Mouse (Mus musculus): ENCODE measurements around the gene Arhgap9. TPM values are rescaled to one million over a fixed set of nuclear protein-coding genes. Genes with fewer than 3 reads are reported as not detected.

Gene Arhgap9
- 1 to 10 TPM; 2.0 to 2.9 TPM for total RNA-seq (2021)

DNA sequence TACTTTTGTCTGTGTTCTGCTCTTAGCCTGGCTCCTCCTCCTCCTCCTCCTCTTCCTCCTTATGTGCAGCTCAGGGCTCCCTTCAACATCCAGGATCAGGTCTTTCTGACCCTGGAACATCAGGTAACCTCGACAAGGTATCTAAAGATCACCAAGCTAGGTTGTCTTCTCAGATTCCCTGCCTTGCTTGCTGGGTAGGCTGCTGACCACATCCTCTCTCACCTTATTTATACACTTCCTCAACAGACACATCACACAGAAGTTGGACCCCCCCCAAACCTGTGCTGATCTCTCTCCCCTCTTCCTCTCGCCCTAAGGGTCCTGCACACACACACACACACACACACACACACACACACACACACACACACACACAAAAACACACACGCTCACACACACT lies at the start of gene Arhgap9:
Gene Arhgap9, plus strand, starts transcription at position 344 of the 400 bp plus-strand sequence.
- no peak for DNase-seq

GRCm38 (mm10) chr10:127272371-127272770 lies 49.4 kb upstream of the Arhgap9 start:
- no peak for DNase-seq

DNA sequence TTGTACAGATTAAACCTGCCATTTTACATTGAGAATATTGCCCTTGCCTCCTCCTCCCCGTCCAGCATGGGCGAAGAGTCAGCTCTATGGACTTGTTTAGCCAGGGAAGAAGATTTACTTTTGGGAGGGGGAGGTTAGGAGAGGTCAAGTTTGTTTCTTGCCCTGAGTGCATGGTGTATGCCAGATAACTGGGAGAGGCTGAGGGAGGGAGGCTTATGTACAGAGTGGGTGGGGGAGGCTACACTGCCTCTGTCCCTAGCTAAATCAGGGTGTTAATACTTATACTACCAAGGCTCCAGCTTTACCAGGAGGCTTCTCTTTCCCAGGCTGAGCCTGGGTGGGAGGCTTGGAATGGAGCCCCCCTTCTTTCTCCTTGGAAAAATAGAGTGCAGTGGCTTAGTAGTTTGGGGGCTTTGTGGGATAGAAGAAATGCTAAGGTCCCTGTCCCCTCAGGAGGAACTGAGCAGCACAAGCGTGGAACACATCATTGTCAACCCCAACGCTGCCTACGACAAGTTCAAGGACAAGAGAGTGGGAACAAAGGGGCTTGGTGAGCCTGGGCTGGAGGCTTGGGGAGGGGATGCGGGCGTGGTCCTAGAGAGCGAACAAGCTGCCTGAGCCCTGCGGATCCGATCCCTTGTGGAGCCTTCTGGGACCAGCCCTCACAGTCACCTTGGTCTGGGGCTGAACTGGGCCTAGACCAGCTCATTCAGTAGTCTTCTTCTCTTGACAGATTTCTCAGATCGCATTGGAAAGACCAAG lies 47.3 kb upstream of the Arhgap9 start:
- no peak for DNase-seq

DNA sequence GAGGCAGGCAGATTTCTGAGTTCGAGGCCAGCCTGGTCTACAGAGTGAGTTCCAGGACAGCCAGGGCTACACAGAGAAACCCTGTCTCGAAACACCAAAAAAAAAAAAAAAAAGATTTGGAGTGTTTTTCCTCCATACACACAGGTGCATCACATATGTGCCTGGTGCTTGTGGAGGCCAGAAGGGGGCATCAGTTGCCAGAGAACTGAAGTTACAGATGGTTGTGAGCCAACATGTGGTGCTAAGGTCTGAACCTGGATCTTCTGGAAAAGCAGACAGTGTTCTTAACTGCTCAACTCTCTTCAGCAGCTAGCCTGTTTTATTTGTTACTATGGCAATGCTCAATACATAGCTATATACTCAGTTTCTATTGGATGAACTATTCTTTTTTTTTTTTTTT lies 42.0 kb upstream of the Arhgap9 start:
- DNase-seq, result no peak

DNA sequence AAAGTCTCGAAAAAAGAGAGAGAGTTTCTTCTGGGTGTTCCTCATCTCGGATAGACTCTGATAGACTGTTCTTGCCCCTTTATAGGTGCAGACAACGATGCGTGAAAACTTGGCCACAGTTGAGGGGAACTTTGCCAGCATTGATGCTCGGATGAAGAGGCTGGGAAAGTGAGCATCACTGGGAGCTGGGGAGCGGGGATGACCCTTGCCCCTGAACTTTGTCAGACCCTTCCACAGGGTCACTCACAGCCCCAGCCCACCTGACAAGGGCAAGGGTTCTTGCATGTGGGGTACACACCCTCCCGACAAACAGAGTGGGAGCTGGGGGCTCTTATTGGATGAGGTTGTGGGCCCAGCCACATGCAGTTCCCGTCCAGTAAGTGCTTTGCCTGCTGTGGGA lies 40.4 kb upstream of the Arhgap9 start:
- no peak for DNase-seq

- DNase-seq, result no peak
These were observed 39.0 kb upstream of the Arhgap9 start for GRCm38 (mm10) chr10:127282620-127283215.

DNA sequence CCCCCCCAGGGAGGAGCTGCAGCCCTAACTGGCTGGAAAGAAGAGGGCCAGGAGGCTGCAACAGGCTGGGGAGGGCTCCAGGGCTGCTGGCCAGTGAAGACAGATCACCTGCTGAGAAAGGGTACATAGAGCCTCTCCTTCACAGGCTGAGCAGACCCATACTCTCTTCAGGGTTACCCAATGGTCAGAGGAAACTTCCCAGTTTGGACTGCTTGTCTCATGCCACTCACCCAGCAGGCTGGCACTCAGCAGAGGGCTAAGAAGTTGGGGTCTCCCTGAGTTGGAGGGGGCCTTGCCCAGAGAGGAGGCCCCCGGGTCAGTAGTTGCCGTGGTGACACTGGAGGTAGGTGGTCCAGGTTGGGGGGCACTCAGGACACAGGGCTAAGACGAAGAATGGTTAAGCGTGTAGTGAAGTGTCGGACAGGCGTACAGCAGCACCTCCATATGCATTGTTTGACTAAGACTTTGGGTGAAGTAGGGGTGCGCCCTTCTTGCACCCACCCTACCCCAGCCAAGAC lies 37.6 kb upstream of the Arhgap9 start:
- no peak for DNase-seq

GRCm38 (mm10) chr10:127284724-127285500 lies 36.9 kb upstream of the Arhgap9 start:
- no peak for DNase-seq

GRCm38 (mm10) chr10:127285644-127286043 lies 36.1 kb upstream of the Arhgap9 start:
- no peak for DNase-seq

DNA sequence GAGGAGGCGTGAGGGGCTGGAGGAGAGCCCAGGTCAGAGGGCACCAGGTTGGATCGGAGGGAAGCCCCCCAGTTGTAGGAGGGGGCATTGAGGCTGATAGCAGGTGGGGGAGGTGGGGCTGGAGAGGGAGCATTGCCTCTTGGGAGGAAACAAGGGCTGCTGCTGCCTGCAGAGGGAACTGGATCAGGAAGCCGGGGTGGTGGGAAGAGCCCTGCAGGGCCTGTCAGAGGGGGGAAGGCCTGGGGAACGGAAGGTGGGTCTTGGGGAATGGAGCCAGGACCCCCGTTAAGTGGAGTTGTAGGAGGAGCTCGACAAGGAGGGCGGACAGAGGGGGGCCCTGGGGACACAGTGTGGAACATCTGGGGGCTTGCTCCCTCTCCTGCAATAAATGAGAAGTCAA lies 35.6 kb upstream of the Arhgap9 start:
- DNase-seq, result no peak

GRCm38 (mm10) chr10:127286730-127287129 lies 35.0 kb upstream of the Arhgap9 start:
- DNase-seq, result no peak

- no peak for DNase-seq
These were observed 34.4 kb upstream of the Arhgap9 start for GRCm38 (mm10) chr10:127287271-127287935.

GRCm38 (mm10) chr10:127287936-127288293 lies 33.8 kb upstream of the Arhgap9 start:
- no peak for DNase-seq

GRCm38 (mm10) chr10:127288328-127288799 lies 33.4 kb upstream of the Arhgap9 start:
- DNase-seq, result peak; percentile 68

GRCm38 (mm10) chr10:127288800-127289572 lies 32.8 kb upstream of the Arhgap9 start, which contains the start of gene Mbd6:
Gene Mbd6 (minus strand): TSS chr10:127289018.
- peak; percentile 92 for DNase-seq

DNA sequence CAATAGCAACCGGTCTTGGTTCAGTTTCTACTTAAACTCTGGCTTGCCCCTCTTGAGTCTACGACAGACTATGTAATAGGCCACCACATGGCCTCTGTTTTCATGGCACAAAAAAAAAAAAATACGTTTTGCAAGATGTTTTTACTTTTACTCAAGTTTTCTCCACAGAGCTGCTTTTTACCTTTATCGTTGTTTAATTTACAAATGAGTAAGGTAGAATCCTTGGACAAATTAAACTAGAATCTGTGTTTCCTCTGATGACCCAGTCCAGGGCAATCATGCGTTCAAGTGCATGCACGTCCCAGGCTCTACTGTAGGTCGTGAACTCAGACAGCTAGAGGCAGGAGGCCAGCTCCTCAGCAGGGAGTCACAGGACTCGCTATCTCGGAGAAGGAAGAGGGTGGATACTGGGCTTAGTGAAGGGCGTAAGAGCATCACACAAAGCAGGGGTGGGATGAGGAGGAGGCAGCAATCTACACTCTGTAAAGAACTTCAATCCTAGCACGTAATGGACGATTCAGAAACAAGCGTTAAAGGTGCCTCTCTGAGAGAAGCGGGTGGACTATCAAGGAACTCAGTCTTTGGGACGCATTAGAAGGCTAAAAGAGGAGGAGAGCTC lies 32.1 kb upstream of the Arhgap9 start:
- DNase-seq, result peak; percentile 71

DNA sequence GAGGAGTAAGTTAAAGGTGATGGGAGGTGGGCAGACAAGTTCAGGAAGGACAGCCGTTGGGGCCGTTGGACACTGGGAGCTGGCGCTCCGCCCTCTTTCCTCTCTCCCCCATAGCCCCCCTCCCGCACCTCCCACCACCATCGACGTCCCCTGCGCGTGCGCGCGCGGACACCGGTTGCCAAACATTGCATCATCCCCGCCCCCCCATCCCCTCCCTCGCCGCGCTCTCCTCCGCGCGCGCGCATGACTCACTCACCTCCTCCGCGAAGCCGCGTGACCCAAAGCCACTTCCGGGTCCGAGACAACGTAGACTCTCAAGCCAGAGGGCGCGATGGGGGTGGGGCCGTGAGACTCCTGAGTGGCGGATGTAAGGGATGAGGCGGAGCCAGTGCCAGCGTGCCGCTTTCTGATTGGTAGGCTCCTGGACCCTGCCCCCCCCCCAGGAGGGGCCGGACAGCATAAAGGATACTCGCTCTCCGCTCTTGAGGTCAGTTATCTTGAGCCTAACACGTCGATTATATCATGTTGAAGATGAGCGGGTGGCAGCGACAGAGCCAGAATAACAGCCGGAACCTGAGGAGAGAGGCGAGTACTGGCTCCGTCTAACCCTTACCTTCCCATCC lies 31.3 kb upstream of the Arhgap9 start:
- peak; percentile 100 for DNase-seq

DNA sequence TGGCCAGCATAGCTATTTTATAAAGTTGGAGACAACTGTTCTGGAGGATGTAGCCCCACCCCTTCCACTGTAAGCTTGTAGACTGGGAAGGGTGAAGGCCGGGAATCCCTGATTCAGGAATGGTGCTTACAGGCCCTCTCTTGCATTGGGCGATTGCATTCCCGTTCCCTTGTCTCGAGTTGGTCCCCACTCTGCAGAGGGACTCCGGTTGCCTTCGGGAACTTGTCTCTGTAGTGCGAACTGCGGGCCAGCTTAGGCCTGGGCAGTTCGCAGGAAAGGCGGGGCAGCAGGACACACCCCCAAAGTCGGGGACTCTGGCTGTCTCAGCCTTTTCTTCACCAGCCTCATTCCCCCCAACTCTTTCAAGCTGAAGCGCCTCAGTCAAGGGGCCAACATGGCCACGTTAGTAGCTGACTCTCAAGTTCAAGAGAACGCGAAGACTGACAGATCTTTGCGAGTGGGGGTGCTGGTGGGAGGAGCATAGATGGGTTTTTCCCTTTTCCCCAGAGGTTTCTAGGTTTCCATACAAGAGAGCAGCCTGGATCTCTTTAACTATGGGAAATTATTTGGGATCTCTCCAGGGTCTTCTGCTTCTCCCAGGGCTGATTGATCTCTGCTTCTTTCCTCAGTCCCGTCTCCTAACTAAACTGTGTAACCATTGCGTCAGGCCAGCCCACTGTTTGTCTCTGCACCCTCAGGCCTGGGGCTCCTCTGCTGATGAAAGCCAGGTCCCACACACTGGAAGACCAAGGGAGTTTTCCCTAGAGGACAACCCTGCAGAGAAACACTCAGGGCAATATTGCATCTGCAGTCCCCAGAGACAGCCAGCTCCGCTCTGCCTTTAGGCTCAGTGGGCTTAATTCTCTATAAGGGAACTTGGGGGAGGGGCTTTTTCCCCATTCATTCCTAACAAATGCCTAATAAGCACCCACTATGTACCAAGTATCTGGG lies 30.6 kb upstream of the Arhgap9 start:
- peak; percentile 69 for DNase-seq

GRCm38 (mm10) chr10:127291881-127292638 lies 29.7 kb upstream of the Arhgap9 start:
- no peak for DNase-seq

Measured in heart, postnatal 4 days (tissue).